Mouse (Mus musculus): ENCODE data around the gene Igfbp4. TPM values are rescaled to one million over a fixed set of nuclear protein-coding genes. Genes with fewer than 3 reads are reported as not detected.

Gene Igfbp4
- total RNA-seq, 2 experiments from 2014 or later, result 30.4 to 36.8 TPM

DNA sequence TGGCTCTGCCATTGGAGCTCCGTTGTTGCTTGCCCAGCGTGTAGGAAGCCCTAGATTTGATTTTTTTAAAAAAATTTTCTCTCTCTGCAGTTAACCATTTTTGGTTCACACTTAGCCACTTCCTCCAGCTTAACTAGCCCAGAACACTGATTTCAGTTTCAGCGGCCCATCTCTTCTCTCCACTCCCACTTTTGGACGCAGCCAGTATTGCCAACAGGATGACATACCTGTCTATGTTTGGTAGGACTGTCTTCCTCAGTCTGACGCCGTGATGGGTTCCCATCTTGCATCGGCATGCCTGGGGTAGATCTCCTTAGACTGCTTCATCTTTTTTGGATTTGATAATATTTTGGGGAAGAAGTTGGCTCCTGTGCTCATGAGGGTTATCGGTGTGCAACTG, 49.3 kb downstream of the Igfbp4 start:
- DNase-seq, result no peak
- no peak for TF ChIP-seq CTCF (IDR thresholded peaks at IDR 0.05)
- intact Hi-C loops (cut with DNase I), result no loop called here
- Histone ChIP-seq H3K4me3 (no peak overlapping the region), H3K27ac (no peak overlapping the region)

DNA sequence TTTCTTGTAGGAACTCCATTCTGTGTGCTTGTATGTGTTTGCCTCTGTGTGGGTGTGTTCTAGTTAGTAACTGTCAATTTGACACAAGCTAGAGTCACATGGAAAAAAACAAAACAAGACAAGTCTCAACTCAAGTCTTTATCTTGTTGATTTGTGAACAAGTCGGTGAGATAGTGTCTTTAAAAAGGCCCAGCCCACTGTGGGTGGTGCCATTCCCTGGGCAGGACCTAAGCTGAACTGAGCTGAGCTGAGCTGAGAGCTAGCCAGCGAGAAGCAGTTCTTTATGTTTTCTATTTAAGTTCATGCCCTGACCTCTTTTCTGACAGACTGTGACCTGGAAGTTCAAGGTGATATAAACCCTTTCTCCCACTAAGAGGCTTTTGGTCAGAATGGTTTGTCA, 50.6 kb downstream of the Igfbp4 start:
- intact Hi-C loops (cut with DNase I), result no loop called here
- H3K4me3 ChIP-seq, result no peak overlapping the region

DNA sequence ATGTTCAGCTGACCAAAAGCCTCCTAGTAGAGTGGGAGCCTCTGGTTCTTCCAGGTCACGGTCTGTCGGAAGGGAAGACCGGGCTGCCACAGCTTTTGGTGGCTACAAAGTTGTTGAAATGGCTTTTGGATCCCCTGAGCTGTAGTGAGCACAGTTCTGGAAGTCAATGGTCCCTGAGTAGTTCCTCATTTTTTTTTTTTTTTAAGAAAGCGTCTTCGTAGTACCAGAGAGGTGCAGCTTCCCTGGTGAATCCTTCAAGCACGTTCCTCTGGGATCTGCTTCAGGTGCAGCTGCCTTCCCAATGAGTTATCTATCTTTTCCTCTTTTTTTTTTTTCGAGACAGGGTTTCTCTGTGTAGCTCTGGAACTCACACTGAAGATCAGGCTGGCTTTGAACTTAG, 52.7 kb downstream of the Igfbp4 start:
- intact Hi-C loops (cut with DNase I), result no loop called here

More for the DNA sequence above, 50.6 kb downstream of the Igfbp4 start:
- TF ChIP-seq CTCF (IDR thresholded peaks at IDR 0.05), result no peak
- no peak overlapping the region for H3K27ac ChIP-seq
- no peak for DNase-seq

DNA sequence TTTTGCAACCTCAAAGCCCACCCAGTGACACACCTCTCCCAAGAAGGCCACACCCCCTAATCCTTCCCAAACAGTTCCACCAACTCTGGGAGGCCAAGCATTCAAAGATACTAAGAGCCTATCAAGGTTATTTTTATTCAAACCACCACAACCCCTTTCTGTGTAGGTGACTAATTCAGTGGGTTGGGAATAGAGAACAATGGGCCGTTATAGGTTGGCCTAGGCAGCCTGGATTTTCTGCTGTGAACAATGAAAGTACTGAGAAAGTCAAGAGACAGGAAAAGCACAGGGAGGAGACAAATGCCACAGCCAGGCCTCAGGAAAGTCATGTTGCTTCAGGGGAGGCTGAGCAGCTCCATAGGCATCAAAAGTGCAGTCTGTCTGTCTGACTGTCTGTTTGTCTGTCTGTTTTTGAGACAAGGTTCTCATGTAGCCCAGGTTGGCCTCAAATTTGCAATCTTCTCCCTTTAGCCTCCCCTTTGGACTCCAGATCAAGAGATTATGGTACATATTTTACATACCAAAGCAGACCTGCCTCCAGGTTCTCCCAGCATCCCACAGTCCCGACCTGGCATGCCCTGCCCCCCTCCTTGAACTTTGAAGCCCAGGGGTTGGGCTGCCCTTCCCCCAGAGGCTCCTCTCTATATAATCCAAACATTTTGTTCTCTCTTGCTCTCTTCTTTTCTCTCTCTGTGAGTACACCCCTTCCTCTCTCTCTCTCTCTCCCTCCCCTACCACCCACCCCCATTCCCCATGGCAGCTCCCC, 54.0 kb downstream of the Igfbp4 start:
- intact Hi-C loops (cut with DNase I), result no loop called here
- Histone ChIP-seq H3K27ac (no peak overlapping the region), H3K4me3 (no peak overlapping the region)
- no peak for TF ChIP-seq CTCF (IDR thresholded peaks at IDR 0.05)
- no peak for DNase-seq

More for the DNA sequence above, 52.7 kb downstream of the Igfbp4 start:
- Histone ChIP-seq H3K4me3 (no peak overlapping the region), H3K27ac (no peak overlapping the region)
- no peak for DNase-seq
- TF ChIP-seq CTCF (IDR thresholded peaks at IDR 0.05), result no peak

DNA sequence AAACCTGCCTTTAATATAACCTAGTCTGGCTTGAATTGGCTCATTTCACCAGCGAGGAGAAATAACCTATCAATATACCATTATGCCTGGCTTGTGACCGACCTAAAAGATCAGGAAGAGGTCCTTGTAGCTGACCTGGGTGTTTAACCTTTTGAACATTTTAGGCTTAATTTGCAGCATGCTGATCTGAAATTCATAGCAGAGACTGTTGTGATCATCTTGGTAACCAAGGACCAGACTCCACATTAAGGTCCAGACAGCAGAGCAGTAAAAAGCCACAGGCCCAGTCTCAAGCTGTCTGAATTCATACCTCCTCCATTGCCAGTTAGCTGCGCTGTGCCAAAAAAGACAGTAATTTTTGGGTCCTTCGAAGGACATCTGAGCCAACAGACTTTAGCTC, 54.7 kb downstream of the Igfbp4 start:
- DNase-seq, result no peak
- no peak overlapping the region for H3K4me3 ChIP-seq
- no peak overlapping the region for H3K27ac ChIP-seq
- no peak for TF ChIP-seq CTCF (IDR thresholded peaks at IDR 0.05)
- intact Hi-C loops (cut with DNase I), result no loop called here

DNA sequence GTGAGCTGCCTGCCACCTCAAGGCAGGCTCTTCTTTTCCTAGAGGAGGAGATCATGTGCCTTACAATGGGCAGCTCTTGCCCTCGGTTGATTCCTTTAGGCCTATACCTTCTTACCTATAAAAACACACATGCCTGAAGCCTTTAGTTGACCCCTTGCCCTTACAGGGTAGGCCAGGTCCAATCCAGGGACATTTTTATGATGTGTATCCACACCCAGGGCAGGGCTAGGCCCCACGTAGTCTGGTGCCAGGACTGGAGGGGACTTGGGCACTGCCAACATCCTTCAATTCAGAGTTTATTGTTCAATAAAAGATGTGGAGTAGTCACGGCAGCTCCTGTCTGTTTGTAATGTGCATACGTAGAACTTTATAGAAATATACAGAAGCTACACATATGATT, 55.4 kb downstream of the Igfbp4 start:
- no peak for DNase-seq
- intact Hi-C loops (cut with DNase I), result no loop called here
- Histone ChIP-seq H3K4me3 (no peak overlapping the region), H3K27ac (no peak overlapping the region)
- TF ChIP-seq CTCF (IDR thresholded peaks at IDR 0.05), result no peak

DNA sequence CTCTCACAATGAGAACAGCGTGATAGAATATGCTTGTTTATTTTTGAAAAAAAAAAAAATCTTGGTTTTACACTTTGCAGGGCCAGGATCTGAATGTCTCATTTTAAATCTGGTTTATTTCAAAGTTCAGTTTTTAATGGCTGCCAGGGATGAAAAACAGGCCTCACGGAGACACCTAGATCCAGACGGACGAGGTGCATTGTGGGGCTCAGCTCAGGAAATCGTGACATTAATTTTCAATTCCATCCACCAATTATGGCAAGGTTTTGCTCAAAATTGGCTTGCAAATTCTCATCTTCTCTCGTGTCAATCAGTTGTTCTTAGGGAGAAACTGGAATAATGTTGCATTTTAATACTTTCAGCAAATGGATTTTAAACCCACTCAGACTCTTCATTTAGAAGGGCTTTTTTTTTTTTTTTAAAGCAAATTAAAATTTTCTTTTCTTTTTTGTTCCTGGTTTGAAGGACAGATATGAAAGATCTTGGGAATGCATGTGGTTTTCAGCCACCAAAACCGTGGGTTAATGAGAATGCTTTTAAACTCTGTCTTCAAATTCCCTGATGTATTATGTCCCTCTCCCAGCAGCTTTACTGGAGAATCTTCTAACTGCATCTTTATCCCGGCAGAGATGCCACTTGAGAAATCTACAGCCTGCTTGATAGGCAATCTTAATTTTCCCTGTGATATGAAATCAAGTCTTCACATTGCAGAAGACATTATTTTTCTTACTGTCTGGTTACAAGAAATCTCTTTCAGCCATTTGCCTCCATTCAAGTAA, 56.1 kb downstream of the Igfbp4 start:
- Histone ChIP-seq H3K27ac (no peak overlapping the region), H3K4me3 (no peak overlapping the region)
- no peak for TF ChIP-seq CTCF (IDR thresholded peaks at IDR 0.05)
- intact Hi-C loops (cut with DNase I), result no loop called here
- no peak for DNase-seq

DNA sequence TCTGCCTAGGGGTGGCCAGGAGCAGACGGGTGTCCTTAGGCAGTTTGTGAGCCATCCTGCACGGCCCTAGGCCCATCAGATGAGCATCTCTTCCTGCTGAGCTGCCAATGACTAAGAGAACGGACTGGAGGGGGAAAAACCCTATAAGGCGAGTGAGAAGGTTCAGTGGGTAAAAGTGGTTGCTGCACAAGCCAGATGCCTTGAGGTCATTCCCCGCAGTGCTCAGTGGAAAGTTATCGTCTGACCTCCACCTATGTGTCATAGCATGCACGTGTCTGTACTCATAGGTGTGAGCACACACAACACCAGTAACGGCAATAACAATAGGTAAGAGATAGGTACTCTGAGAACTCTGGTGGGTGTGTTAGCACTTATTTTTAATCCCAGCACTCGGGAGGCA, 57.9 kb downstream of the Igfbp4 start:
- no peak for DNase-seq
- H3K4me3 ChIP-seq, result no peak overlapping the region
- no peak overlapping the region for H3K27ac ChIP-seq
- no peak for TF ChIP-seq CTCF (IDR thresholded peaks at IDR 0.05)
- intact Hi-C loops (cut with DNase I), result no loop called here

DNA sequence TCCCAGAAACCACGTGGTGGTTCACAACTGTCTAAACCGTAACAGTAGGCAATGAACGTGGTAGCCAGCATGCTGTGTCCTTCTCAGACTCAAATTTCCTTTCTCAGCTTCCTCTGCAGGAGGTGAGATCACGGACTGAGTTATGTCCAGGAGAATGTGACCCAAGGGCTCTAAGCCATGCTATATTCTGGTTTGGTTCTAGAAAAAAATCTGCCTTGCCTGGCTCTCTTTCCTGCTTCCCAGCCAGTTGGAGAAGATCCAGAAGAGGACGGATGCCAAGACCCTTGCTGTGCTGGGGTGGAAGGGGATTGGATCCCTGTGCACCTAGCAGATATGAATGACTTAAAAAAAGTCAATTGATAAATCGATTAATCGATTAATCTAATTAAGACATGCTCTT, 58.5 kb downstream of the Igfbp4 start:
- no peak for DNase-seq
- Histone ChIP-seq H3K4me3 (no peak overlapping the region), H3K27ac (0 out of 2 replicates have a peak overlapping the region, but pooled peaks have one; percentile 24)
- intact Hi-C loops (cut with DNase I), result no loop called here
- TF ChIP-seq CTCF (IDR thresholded peaks at IDR 0.05), result no peak

DNA sequence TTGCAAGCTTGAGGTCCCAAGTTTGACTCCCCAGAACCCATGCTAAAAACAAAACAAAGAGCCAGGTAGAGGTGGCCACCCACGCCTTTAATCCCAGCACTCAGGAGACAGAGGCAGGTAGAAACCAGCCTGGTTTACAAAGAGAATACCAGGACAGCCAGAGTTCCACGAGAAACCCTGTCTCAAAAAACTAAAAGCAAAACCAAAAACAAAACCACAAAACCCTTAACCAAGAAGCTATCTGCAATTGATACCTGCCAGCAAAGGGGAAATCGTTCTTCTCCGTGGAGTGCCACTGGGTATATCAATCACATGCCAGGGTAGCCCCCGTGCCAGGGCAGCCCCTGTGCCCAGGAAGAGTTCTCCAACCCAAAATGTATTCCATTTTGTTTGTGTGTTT, 59.2 kb downstream of the Igfbp4 start:
- TF ChIP-seq CTCF (IDR thresholded peaks at IDR 0.05), result no peak
- intact Hi-C loops (cut with DNase I), result no loop called here

DNA sequence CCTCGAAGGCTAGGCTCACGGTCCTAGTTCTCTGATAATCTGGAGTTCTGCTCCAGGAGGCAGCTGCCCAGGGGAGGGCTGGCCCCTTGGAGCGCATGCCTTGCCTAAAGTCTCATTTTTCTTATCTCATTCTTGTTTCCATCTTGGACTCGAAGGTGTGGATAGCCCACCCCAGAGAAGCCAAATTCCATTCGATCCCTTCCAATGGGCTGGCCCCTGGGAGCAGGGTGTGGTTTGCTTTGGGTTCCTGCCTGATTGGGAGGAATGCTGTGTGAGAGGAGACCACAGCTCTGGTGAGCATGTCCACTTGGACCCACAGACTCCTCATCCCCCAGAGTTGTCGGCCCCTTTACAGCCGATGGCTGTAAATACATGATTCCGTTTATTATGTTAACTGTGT, 60.6 kb downstream of the Igfbp4 start:
- H3K4me3 ChIP-seq, result no peak overlapping the region
- TF ChIP-seq CTCF (IDR thresholded peaks at IDR 0.05), result no peak
- no peak overlapping the region for H3K27ac ChIP-seq
- intact Hi-C loops (cut with DNase I), result no loop called here
- DNase-seq, result no peak

More for the DNA sequence above, 59.2 kb downstream of the Igfbp4 start:
- Histone ChIP-seq H3K27ac (no peak overlapping the region; the same call in 1 of the 2 replicates), H3K4me3 (no peak overlapping the region)
- no peak for DNase-seq

DNA sequence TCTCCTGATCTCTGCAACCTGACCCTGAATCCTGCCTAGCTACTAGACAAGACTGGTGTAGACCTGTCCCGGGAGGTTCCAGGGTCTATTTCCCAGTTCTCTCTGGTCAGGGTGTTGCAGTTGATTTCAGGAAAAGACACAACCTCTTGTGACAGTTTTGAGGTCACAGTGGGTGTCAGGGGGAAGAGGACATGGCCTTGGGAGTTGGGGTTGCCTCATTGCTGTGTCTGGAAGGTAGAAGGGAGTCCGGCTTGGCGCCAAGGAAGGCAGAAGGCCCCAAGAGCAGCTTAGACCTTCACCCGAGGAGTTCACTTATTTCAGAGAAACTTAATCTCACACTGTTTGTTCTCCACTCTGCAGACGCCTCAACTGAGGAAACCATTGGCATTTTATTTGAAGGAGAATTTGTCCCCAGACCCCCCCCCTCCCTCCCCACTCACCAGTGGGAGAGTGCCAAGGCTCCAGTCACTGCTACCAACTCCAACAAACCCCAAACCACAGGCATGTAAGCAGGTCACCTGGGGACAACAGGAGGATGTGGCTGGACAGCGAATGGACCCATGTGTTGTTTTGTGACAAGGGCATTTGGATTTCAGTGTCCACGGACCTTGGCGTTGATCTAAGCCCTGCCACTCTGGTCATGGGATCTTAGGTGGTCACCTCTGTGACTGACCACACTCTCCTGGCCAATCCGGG, 61.7 kb downstream of the Igfbp4 start:
- TF ChIP-seq CTCF (IDR thresholded peaks at IDR 0.05), result no peak
- DNase-seq, result no peak
- intact Hi-C loops (cut with DNase I), result no loop called here
- no peak overlapping the region for H3K4me3 ChIP-seq
- no peak overlapping the region for H3K27ac ChIP-seq

Other genes starting within 250 kb of the Igfbp4 start
- gene Msl1, start 245.7 kb upstream of the Igfbp4 start, total RNA-seq (2021), result 10 to 100 TPM; 51.8 to 69.4 TPM
- 10 to 100 TPM; 17.4 to 21.9 TPM for gene Casc3, start 236.3 kb upstream of the Igfbp4 start, total RNA-seq (2021)
- under 1 TPM; 0.22 to 0.26 TPM for gene Rapgefl1, start 204.5 kb upstream of the Igfbp4 start, total RNA-seq (2021)
- gene Wipf2, start 177.6 kb upstream of the Igfbp4 start, total RNA-seq (2021), result 1 to 10 TPM; 6.1 to 6.6 TPM
- gene Cdc6, start 133.4 kb upstream of the Igfbp4 start, total RNA-seq (2021), result under 1 TPM in 1 of 2 experiments, not detected in 1; 0.11 TPM
- gene Rara, start 113.4 kb upstream of the Igfbp4 start, total RNA-seq (2021), result 10 to 100 TPM; 10.2 to 12.4 TPM
- gene Gjd3, start 58.2 kb upstream of the Igfbp4 start, total RNA-seq (2021), result not detected
- under 1 TPM; 0.11 to 0.18 TPM for gene Top2a, start 17.1 kb upstream of the Igfbp4 start, total RNA-seq (2021)
- gene Tns4, start 48.1 kb downstream of the Igfbp4 start, total RNA-seq (2021), result under 1 TPM in 1 of 2 experiments, not detected in 1; 0.22 TPM
- not detected for gene Ccr7, start 113.8 kb downstream of the Igfbp4 start, total RNA-seq (2021)
- gene Smarce1, start 189.8 kb downstream of the Igfbp4 start, total RNA-seq (2021), result 10 to 100 TPM; 33.2 to 33.4 TPM
- 1 to 10 TPM; 2.0 to 6.1 TPM for gene Krt222, start 202.8 kb downstream of the Igfbp4 start, total RNA-seq (2021)
- not detected for gene Krt24, start 244.0 kb downstream of the Igfbp4 start, total RNA-seq (2021)